Mouse (Mus musculus): ENCODE data around the gene Pnrc2.

The Pnrc2 gene

GRCm38 (mm10) chr4:135868996-135869395 is 4.7 kb downstream of the Pnrc2 start:
- DNase-seq, result no peak

GRCm38 (mm10) chr4:135857597-135858186 is 16.0 kb downstream of the Pnrc2 start:
- no peak for DNase-seq

- DNase-seq, result peak; percentile 57
Measured at GRCm38 (mm10) chr4:135856223-135857091, 17.2 kb downstream of the Pnrc2 start.

- peak; percentile 95 for DNase-seq
Measured at GRCm38 (mm10) chr4:135855536-135856222, 18.0 kb downstream of the Pnrc2 start, which contains the start of gene Srsf10. Gene Srsf10, plus strand, starts transcription at chr4:135855747.

- peak; percentile 25 for DNase-seq
Measured at GRCm38 (mm10) chr4:135855080-135855479, 18.6 kb downstream of the Pnrc2 start.

- DNase-seq, result peak; percentile 35
Measured at GRCm38 (mm10) chr4:135854630-135855029, 19.0 kb downstream of the Pnrc2 start.

GRCm38 (mm10) chr4:135853987-135854546 is 19.6 kb downstream of the Pnrc2 start:
- DNase-seq, result peak; percentile 32

- no peak for DNase-seq
Measured at GRCm38 (mm10) chr4:135851942-135852341, 21.7 kb downstream of the Pnrc2 start.

- DNase-seq, result no peak
Measured at GRCm38 (mm10) chr4:135850411-135851095, 23.1 kb downstream of the Pnrc2 start.

GRCm38 (mm10) chr4:135847581-135847980 is 26.1 kb downstream of the Pnrc2 start:
- no peak for DNase-seq

GRCm38 (mm10) chr4:135844400-135844799 is 29.2 kb downstream of the Pnrc2 start:
- no peak for DNase-seq

- no peak for DNase-seq
Measured at GRCm38 (mm10) chr4:135839293-135840011, 34.2 kb downstream of the Pnrc2 start.

GRCm38 (mm10) chr4:135838925-135839292 is 34.7 kb downstream of the Pnrc2 start:
- DNase-seq, result no peak

GRCm38 (mm10) chr4:135834124-135834717 is 39.4 kb downstream of the Pnrc2 start:
- no peak for DNase-seq

GRCm38 (mm10) chr4:135833301-135834123 is 40.1 kb downstream of the Pnrc2 start:
- DNase-seq, result no peak

- DNase-seq, result no peak
Measured at GRCm38 (mm10) chr4:135832070-135832469, 41.6 kb downstream of the Pnrc2 start.

- no peak for DNase-seq
Measured at GRCm38 (mm10) chr4:135828491-135828890, 45.2 kb downstream of the Pnrc2 start.

- DNase-seq, result no peak
Measured at GRCm38 (mm10) chr4:135824254-135824653, 49.4 kb downstream of the Pnrc2 start.

- DNase-seq, result no peak
Measured at GRCm38 (mm10) chr4:135823298-135823697, 50.4 kb downstream of the Pnrc2 start.

GRCm38 (mm10) chr4:135821772-135822171 is 51.9 kb downstream of the Pnrc2 start:
- no peak for DNase-seq

Data from cerebellum, adult 9-10 months (tissue).